Mouse (Mus musculus): Measurements from ENCODE around the gene Rdh16. TPM values are rescaled to one million over a fixed set of nuclear protein-coding genes. Genes with fewer than 3 reads are reported as not detected.
"Not testable (repeated sequence)": the region's sequence is repeated elsewhere in the genome, so short reads cannot be mapped to it uniquely, and the experiment has no call there.

The Rdh16 gene
- polyA plus RNA-seq, 1 experiment from 2014 or later: not detected

GRCm38 (mm10) chr10:127838539-127838938 lies 37.6 kb downstream of the Rdh16 start:
- H3K27me3 ChIP-seq (replicated peaks): no peaks in the 10 kb centered on the region
- H3K9ac ChIP-seq: no peak overlapping the region
- no peak overlapping the region for H3K27ac ChIP-seq
- no peaks in the 10 kb centered on the region for H3K36me3 ChIP-seq (replicated peaks)
- H3K9me3 ChIP-seq: no peaks in the 10 kb centered on the region
- no peak overlapping the region for H3K4me3 ChIP-seq
- no peaks in the 10 kb centered on the region for H3K4me1 ChIP-seq
- ATAC-seq (replicated peaks): no peak
- 81% methylated on average over 2 of the region's 2 CpGs for WGBS
- H3K4me2 ChIP-seq: no peak overlapping the region

- WGBS: 70% methylated on average over 2 of the region's 2 CpGs
- Histone ChIP-seq H3K9ac (no peak overlapping the region), H3K36me3 (replicated peaks) (no peaks in the 10 kb centered on the region), H3K4me1 (no peaks in the 10 kb centered on the region), H3K27me3 (replicated peaks) (no peaks in the 10 kb centered on the region), H3K4me2 (no peak overlapping the region), H3K4me3 (no peak overlapping the region), H3K27ac (no peak overlapping the region), H3K9me3 (no peaks in the 10 kb centered on the region)
- ATAC-seq (replicated peaks): no peak
Observed at GRCm38 (mm10) chr10:127840776-127841175, 39.8 kb downstream of the Rdh16 start.

GRCm38 (mm10) chr10:127845945-127846344 lies 45.0 kb downstream of the Rdh16 start:
- H3K4me2 ChIP-seq; H3K4me3 ChIP-seq; H3K9ac ChIP-seq; H3K36me3 ChIP-seq (replicated peaks); H3K27me3 ChIP-seq (replicated peaks); ATAC-seq (replicated peaks); H3K9me3 ChIP-seq; H3K4me1 ChIP-seq; H3K27ac ChIP-seq: not testable (repeated sequence)
- 91% methylated on average over 5 of the region's 5 CpGs for WGBS

DNA sequence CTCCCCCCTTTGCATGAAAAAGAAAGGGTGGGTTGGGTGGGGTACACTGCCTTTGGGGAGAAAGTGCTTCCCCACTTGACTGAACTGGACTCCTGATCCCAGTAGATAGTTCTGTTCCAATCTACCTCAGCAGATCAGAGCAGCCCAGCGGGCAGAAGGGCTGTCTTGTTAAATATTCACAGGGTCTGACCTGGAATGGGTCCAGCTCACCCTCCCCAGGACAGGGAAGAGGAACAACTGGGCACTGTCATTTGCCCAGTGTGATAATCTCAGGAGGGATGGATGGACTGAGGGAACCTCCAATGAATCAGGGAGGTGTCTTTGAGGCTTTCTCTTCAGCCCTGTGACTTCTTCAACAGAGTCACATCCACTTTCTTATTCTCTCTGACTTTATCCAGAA lies 47.1 kb downstream of the Rdh16 start:
- no peaks in the 10 kb centered on the region for H3K4me1 ChIP-seq
- H3K36me3 ChIP-seq (replicated peaks): no peaks in the 10 kb centered on the region
- H3K9ac ChIP-seq: no peak overlapping the region
- 75% methylated on average over 1 of the region's 1 CpGs for WGBS
- H3K9me3 ChIP-seq: no peaks in the 10 kb centered on the region
- ATAC-seq (replicated peaks): no peak
- no peak overlapping the region for H3K4me3 ChIP-seq
- H3K27ac ChIP-seq: no peak overlapping the region
- no peaks in the 10 kb centered on the region for H3K27me3 ChIP-seq (replicated peaks)
- no peak overlapping the region for H3K4me2 ChIP-seq

DNA sequence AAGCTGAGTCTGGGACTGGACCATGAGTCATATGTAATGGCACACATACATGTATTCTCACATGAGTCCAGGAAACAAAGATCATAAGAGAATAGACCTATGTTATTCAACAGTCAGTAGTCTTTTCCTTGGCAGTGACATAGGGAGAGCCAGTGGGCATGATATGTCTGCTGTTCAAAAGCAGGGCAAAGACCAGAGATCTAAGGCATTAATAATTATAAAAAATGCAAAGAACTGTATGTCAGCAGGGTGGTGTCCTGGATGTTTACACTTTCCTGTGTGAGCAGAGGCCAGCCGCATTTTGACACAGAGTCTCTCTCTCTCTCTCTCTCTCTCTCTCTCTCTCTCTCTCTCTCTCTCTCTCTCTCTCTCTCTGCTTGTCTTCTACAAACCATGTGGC lies 48.7 kb downstream of the Rdh16 start, which contains the start of gene Rdh19:
Gene Rdh19, plus strand, starts transcription at position 301 of the 400 bp plus-strand sequence.
- no peak within 1 kb of the TSS for H3K4me2 ChIP-seq
- 75% methylated on average over 1 of the region's 1 CpGs for WGBS
- H3K4me3 ChIP-seq: no peak within 1 kb of the TSS
- no peaks in the 10 kb centered on the region for H3K4me1 ChIP-seq
- no peak within 1 kb of the TSS for H3K9ac ChIP-seq
- no peaks in the 10 kb centered on the region for H3K36me3 ChIP-seq (replicated peaks)
- no peaks in the 10 kb centered on the region for H3K9me3 ChIP-seq
- no peak for ATAC-seq (replicated peaks)
- H3K27ac ChIP-seq: no peak within 1 kb of the TSS
- H3K27me3 ChIP-seq (replicated peaks): no peaks in the 10 kb centered on the region

- no peaks in the 10 kb centered on the region for H3K36me3 ChIP-seq (replicated peaks)
- H3K4me3 ChIP-seq: no peak overlapping the region
- no peaks in the 10 kb centered on the region for H3K9me3 ChIP-seq
- no peaks in the 10 kb centered on the region for H3K4me1 ChIP-seq
- no peak overlapping the region for H3K27ac ChIP-seq
- H3K9ac ChIP-seq: no peak overlapping the region
- H3K4me2 ChIP-seq: no peak overlapping the region
- no peak for ATAC-seq (replicated peaks)
- H3K27me3 ChIP-seq (replicated peaks): no peaks in the 10 kb centered on the region
Observed at GRCm38 (mm10) chr10:127856376-127856775, 55.4 kb downstream of the Rdh16 start.

DNA sequence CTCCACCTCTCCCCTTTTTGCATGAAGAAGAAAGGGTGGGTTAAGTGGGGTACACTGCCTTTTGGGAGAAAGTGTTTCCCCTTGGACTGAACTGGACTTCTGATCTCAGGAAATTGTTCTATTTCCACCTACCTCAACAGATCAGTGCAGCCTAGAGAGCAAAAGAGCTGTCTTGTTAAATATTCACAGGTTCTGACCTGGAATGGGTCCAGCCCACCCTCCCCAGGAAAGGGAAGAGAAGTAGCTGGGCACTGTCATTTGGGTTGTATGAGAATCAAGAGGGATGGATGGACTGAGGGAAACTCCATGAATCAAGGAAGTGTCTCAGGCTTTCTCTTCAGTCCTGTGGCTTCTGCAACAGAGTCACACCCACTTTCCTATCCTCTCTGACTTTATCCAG lies 64.0 kb downstream of the Rdh16 start:
- no peaks in the 10 kb centered on the region for H3K9me3 ChIP-seq
- no peak overlapping the region for H3K27ac ChIP-seq
- no peaks in the 10 kb centered on the region for H3K27me3 ChIP-seq (replicated peaks)
- H3K9ac ChIP-seq: no peak overlapping the region
- H3K4me1 ChIP-seq: no peaks in the 10 kb centered on the region
- H3K36me3 ChIP-seq (replicated peaks): no peaks in the 10 kb centered on the region
- no peak for ATAC-seq (replicated peaks)
- H3K4me2 ChIP-seq: no peak overlapping the region
- no peak overlapping the region for H3K4me3 ChIP-seq

GRCm38 (mm10) chr10:127866232-127866631 lies 65.3 kb downstream of the Rdh16 start, which contains the start of gene Rdh16f2:
TSS of gene Rdh16f2 (plus strand) at chr10:127866474.
- 84% methylated on average over 3 of the region's 3 CpGs for WGBS
- Histone ChIP-seq H3K27ac (no peak within 1 kb of the TSS), H3K27me3 (replicated peaks) (no peaks in the 10 kb centered on the region), H3K4me1 (no peaks in the 10 kb centered on the region), H3K4me3 (no peak within 1 kb of the TSS), H3K9ac (no peak within 1 kb of the TSS), H3K4me2 (no peak within 1 kb of the TSS), H3K9me3 (no peaks in the 10 kb centered on the region), H3K36me3 (replicated peaks) (no peaks in the 10 kb centered on the region)
- ATAC-seq (replicated peaks): no peak

DNA sequence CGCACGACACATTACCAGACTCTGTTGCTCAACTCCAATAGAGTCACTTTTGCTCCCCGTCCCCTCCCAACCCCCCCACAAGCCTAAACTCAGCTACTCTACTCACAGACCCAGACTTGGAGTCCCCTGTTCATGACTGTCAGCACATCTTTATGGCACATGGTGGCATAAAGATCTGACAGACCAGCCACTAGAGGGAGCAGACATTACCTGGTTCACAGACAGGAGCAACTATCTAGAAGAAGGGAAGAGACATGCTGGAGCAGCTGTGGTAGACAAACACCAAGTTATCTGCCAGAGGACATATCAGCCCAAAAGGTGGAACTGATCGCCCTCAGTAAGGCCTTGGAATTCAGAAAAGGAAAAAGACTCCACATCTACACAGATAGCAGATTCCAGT lies 71.5 kb downstream of the Rdh16 start:
- Histone ChIP-seq H3K4me3 (no peak overlapping the region), H3K9me3 (no peaks in the 10 kb centered on the region), H3K9ac (no peak overlapping the region), H3K36me3 (replicated peaks) (no peaks in the 10 kb centered on the region), H3K4me2 (no peak overlapping the region), H3K27me3 (replicated peaks) (no peaks in the 10 kb centered on the region), H3K4me1 (no peaks in the 10 kb centered on the region), H3K27ac (no peak overlapping the region)
- 72% methylated on average over 4 of the region's 4 CpGs for WGBS
- no peak for ATAC-seq (replicated peaks)

GRCm38 (mm10) chr10:127877681-127878080 lies 76.7 kb downstream of the Rdh16 start:
- no peaks in the 10 kb centered on the region for H3K27me3 ChIP-seq (replicated peaks)
- no peaks in the 10 kb centered on the region for H3K4me1 ChIP-seq
- H3K4me3 ChIP-seq: no peak overlapping the region
- no peak for ATAC-seq (replicated peaks)
- no peaks in the 10 kb centered on the region for H3K36me3 ChIP-seq (replicated peaks)
- no peaks in the 10 kb centered on the region for H3K9me3 ChIP-seq
- WGBS: 59% methylated on average over 2 of the region's 2 CpGs
- H3K4me2 ChIP-seq: no peak overlapping the region
- no peak overlapping the region for H3K9ac ChIP-seq
- H3K27ac ChIP-seq: no peak overlapping the region

GRCm38 (mm10) chr10:127878262-127879057 lies 77.5 kb downstream of the Rdh16 start:
- Histone ChIP-seq H3K27me3 (replicated peaks) (no peaks in the 10 kb centered on the region), H3K9ac (no peak overlapping the region), H3K4me1 (no peaks in the 10 kb centered on the region), H3K4me2 (no peak overlapping the region), H3K4me3 (no peak overlapping the region), H3K27ac (no peak overlapping the region), H3K36me3 (replicated peaks) (no peaks in the 10 kb centered on the region), H3K9me3 (no peaks in the 10 kb centered on the region)
- 79% methylated on average over 3 of the region's 3 CpGs for WGBS
- ATAC-seq (replicated peaks): no peak

DNA sequence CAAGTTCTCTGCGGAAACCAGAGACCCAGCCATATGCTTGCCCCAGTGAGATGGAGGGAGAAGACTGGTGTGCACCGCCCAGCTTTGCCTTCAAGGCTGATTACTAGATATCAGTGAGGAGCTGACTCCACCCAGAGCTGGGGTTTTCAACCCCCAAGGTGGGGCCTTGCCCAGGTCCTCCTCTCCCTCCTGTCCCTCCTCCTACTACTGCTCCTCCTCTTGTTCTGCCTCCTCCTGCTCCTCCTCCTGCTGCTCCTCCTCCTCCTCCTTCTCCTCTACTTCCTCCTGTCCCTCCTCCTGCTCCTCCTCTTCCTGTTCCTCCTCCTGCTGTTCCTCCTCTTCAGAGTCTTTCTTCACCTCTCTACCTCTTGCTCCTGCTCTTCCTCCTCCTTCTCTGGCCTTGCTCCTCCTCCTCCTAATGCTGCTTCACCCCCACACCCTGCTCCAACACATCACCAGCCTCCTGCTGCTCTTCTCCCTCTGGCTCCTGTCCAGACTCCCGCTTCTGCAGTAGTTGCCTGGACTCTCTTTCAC lies 78.3 kb downstream of the Rdh16 start:
- Histone ChIP-seq H3K36me3 (replicated peaks) (no peaks in the 10 kb centered on the region), H3K4me1 (no peaks in the 10 kb centered on the region), H3K4me3 (no peak overlapping the region), H3K9me3 (no peaks in the 10 kb centered on the region), H3K27ac (no peak overlapping the region), H3K27me3 (replicated peaks) (no peaks in the 10 kb centered on the region), H3K9ac (no peak overlapping the region), H3K4me2 (no peak overlapping the region)
- WGBS: 82% methylated on average over 3 of the region's 3 CpGs
- ATAC-seq (replicated peaks): no peak

DNA sequence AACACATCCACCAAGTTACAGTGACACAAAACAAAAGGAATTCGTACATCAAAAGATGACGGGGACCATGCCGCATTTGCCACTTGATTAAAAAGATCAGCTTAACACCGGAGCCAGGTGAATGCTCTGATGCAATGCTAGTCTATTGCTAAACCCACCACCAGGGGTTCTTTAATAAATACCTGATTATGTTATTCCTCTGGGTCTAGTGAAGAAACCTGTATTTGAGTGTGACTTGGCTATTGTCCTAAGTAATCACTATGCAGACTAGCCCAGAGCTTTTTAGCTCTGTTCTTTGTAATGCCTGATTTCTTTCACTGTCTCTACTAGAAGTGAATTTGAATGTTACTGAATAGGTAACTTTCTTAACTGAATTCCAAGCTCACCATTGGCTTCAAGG lies 80.1 kb downstream of the Rdh16 start:
- no peak overlapping the region for H3K4me2 ChIP-seq
- 72% methylated on average over 4 of the region's 4 CpGs for WGBS

More for the DNA sequence above, 80.1 kb downstream of the Rdh16 start:
- H3K4me3 ChIP-seq: no peak overlapping the region
- no peaks in the 10 kb centered on the region for H3K27me3 ChIP-seq (replicated peaks)
- no peak overlapping the region for H3K9ac ChIP-seq
- H3K36me3 ChIP-seq (replicated peaks): no peaks in the 10 kb centered on the region
- ATAC-seq (replicated peaks): no peak
- no peak overlapping the region for H3K27ac ChIP-seq
- no peaks in the 10 kb centered on the region for H3K4me1 ChIP-seq
- H3K9me3 ChIP-seq: no peaks in the 10 kb centered on the region

Measured in midbrain, embryonic 15.5 days (tissue).